Mouse (Mus musculus) left cerebral cortex, adult 2 months (tissue): ENCODE results near the gene Aff2. TPM values are rescaled to one million over a fixed set of nuclear protein-coding genes. Genes with fewer than 3 reads are reported as not detected.

Source experiments
- DNase-seq, 2 experiments: peaks; one replicate each; pipeline ENCODE4 v3.0.0; 2021 to 2022; ENCODE audit warnings: low spot score in 2 of 2, mixed read lengths in 1 of 2; ENCODE audit errors: extremely low spot score in 1 of 2
- H3K27ac ChIP-seq: fragments of 200-600 bp; 2 replicates; pipeline ENCODE4 v1.8.1; 2022
- H3K4me3 ChIP-seq: fragments of 200-600 bp; 2 replicates; pipeline ENCODE4 v1.8.1; 2022
- CTCF ChIP-seq: fragments of 200-600 bp; IDR thresholded peaks from 2 replicates; pipeline ENCODE4 v1.8.1; 2022; ENCODE audit warnings: antibody characterized with exemption, mild to moderate bottlenecking, moderate library complexity
- intact Hi-C: fragments of 180-260 bp; cut with DNase I; formaldehyde crosslinking; loops from one replicate; pipeline ENCODE4 v1.15.1; 2025
- total RNA-seq, 2 experiments: library from RNA; stranded (reverse); gene quantifications; 2 replicates each; pipeline ENCODE4 v1.2.3; 2021

Aff2 gene
- total RNA-seq, 2 experiments from 2014 or later = 21.7 to 24.7 TPM

DNA sequence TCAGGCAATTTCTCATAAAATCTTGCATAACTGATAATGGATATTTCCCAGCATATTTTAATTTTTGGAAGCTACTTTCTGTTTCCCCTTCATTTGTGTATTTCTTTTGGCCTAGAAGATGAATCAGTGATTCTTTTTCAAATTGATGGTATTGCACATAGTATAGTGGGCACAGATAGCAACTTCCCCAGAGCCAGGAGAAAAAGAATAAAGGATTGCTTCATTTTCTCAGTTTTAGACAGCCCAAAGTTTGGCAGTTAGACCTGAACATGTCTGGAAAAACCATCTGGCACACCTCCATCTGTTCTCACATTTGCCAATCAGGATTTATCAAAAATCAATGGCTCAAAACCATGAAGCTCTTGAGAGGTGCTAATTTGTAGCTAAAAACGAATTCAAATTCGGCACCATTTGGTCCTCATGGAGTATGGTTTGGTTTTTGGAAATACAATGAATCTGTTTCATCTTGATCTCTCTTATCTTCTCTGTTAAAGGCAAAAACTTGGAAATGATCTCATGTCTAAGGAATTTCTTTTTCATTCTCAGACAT lies 441.9 kb downstream of the Aff2 start:
- DNase-seq = no peak
- no peak overlapping the region for H3K4me3 ChIP-seq
- no peak for TF ChIP-seq CTCF
- intact Hi-C loops = no loop called here
- H3K27ac ChIP-seq = no peak overlapping the region

DNA sequence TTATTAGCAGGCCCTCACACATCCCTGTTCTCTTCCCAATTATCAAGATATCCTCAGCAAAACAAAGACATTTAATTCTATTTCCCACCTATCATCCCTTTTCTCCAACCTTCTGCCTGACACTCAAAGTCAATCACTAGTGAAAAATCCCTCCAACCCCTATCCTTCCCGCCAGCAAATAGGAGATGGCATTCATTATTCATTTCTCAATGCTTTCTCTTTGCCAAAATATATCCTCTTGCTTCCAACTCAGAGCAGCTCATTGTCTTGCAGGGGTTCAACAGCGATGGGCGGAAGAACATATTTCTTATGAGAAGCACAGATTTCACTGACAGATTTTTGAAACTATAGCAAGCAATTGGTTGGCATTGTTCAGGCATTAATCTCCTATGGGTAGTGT lies 442.4 kb downstream of the Aff2 start:
- intact Hi-C loops = no loop called here
- DNase-seq = no peak
- Histone ChIP-seq H3K4me3 (no peak overlapping the region), H3K27ac (no peak overlapping the region)
- TF ChIP-seq CTCF = no peak

GRCm38 (mm10) chrX:69811798-69812197 lies 451.7 kb downstream of the Aff2 start:
- TF ChIP-seq CTCF = no peak
- DNase-seq = no peak
- no peak overlapping the region for H3K4me3 ChIP-seq
- H3K27ac ChIP-seq = no peak overlapping the region
- intact Hi-C loops = no loop called here

- no peak for DNase-seq
- Histone ChIP-seq H3K27ac (no peak overlapping the region), H3K4me3 (no peak overlapping the region)
- intact Hi-C loops = no loop called here
- no peak for TF ChIP-seq CTCF
These were observed 455.0 kb downstream of the Aff2 start for GRCm38 (mm10) chrX:69815054-69815453.

DNA sequence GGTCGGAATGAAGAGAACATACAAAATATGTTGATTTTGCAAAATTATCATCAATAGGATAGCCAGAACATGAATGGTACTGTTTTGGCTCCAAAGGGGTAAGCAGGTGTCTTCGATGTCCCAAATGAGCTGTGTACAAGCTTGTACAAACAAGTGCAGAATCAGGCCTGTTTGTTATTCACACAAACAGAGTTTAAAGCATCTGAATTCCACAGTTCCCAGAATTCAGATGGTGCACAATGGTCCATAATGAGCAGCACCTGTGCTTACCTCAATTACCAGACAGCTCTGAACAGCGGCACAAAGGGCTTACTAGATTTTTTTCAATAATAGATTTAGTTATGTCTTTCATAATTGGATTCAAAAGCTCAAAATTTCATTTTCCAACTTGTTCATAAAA lies 457.6 kb downstream of the Aff2 start:
- no peak for DNase-seq
- Histone ChIP-seq H3K27ac (no peak overlapping the region), H3K4me3 (no peak overlapping the region)
- no peak for TF ChIP-seq CTCF
- intact Hi-C loops = no loop called here

DNA sequence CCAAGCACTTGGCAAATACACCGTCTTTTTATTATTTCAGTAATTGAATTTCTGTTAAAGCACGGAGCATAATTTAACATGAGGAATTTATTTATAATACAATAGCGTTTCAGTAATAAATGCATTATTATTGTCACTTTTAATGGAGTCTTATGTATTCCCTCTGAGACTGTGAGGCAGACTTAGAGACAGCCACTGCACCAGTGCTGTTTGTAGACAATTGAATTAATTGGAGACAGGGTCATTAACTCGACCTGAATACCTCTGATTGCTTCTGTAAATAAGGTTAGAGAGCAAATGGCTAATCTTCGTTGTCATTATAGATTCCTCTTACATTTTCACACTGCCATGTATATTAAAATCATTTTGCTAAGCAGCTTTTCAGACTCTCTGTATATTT lies 458.1 kb downstream of the Aff2 start:
- Histone ChIP-seq H3K27ac (no peak overlapping the region), H3K4me3 (no peak overlapping the region)
- TF ChIP-seq CTCF = no peak
- intact Hi-C loops = no loop called here
- no peak for DNase-seq

GRCm38 (mm10) chrX:69867601-69868000 lies 507.5 kb downstream of the Aff2 start:
- no peak for TF ChIP-seq CTCF
- Histone ChIP-seq H3K27ac (no peak overlapping the region), H3K4me3 (no peak overlapping the region)
- DNase-seq = no peak
- intact Hi-C loops = no loop called here

GRCm38 (mm10) chrX:69891713-69892112 lies 531.6 kb downstream of the Aff2 start:
- intact Hi-C loops = no loop called here
- no peak overlapping the region for H3K27ac ChIP-seq
- no peak for DNase-seq
- no peak overlapping the region for H3K4me3 ChIP-seq
- TF ChIP-seq CTCF = no peak
